Mouse (Mus musculus) cortical plate, adult 2 months (tissue): Measurements from ENCODE around the gene Edem2.

Experiments used
- CTCF ChIP-seq: fragments of 200-500 bp; IDR thresholded peaks from 2 replicates; pipeline ENCODE4 v1.5.1; 2011; ENCODE audit warnings: mild to moderate bottlenecking, control low read depth, low read length; ENCODE audit not compliant: insufficient read depth; ENCODE audit errors: extremely low read depth
- POLR2A ChIP-seq: fragments of 200-500 bp; IDR thresholded peaks from 2 replicates; pipeline ENCODE4 v1.6.1; 2011; ENCODE audit warnings: mild to moderate bottlenecking, low read length, control low read depth; ENCODE audit not compliant: insufficient read depth; ENCODE audit errors: extremely low read depth

GRCm38 (mm10) chr2:155742931-155743337, 13.7 kb upstream of the Edem2 start:
- TF ChIP-seq CTCF = no peak
- TF ChIP-seq POLR2A = no peak
